Comparison of ENCODE assay signal across 23 mouse cellular contexts in genomic region chr11:76849596-76849995, GRCm38 (mm10). TPM values are rescaled to one million over a fixed set of nuclear protein-coding genes. Genes with fewer than 3 reads are reported as not detected.
A peak's percentile ranks its signal among the peaks of the same experiment; 100 is the strongest.
DNase-seq lines count a peak whose midpoint lies in the region; ATAC-seq and TF ChIP-seq lines count a peak whose summit lies in the region.
"Had no signal": no experiment of that assay in that cellular context is flagged by ENCODE, and none has a peak within 500 bp of the region (broad histone marks: within the 10 kb centered on the region; RNA-seq: fewer than 3 reads in every experiment).

No protein-coding gene starts in this region.

- no peak overlapping the region for H3K4me2 ChIP-seq in intestine, postnatal 0 days (replicated peaks; ENCODE audit: low read depth)
- H3K4me2 ChIP-seq: embryonic facial prominence, embryonic 15.5 days; intestine, embryonic 15.5 days; limb, embryonic 15.5 days; lung, embryonic 14.5 days; neural tube, embryonic 15.5 days had no signal

- no peak overlapping the region for H3K9ac ChIP-seq in intestine, postnatal 0 days (ENCODE audit: low read depth, low read length)
- H3K9ac ChIP-seq: embryonic facial prominence, embryonic 15.5 days; intestine, embryonic 15.5 days; limb, embryonic 15.5 days; lung, embryonic 14.5 days; neural tube, embryonic 15.5 days had no signal

- no peak for TF ChIP-seq CTCF in intestine, postnatal 0 days (IDR thresholded peaks at IDR 0.05; ENCODE audit: low read depth)

- intact Hi-C loops in left cerebral cortex, postnatal 25 days (cut with DNase I), result no loop called here

- no peaks in the 10 kb centered on the region for H3K4me1 ChIP-seq in intestine, postnatal 0 days (replicated peaks; ENCODE audit: control insufficient read depth, insufficient read depth, low read length)

- H3K27ac ChIP-seq in intestine, postnatal 0 days (ENCODE audit: low read depth, low read length), result no peak overlapping the region
- H3K27ac ChIP-seq: embryonic facial prominence, embryonic 15.5 days; heart, embryonic 10.5 days; intestine, embryonic 15.5 days; limb, embryonic 15.5 days; neural tube, embryonic 15.5 days had no signal

- H3K9me3 ChIP-seq in intestine, postnatal 0 days (ENCODE audit: control insufficient read depth), result no peaks in the 10 kb centered on the region
- H3K9me3 ChIP-seq: embryonic facial prominence, embryonic 15.5 days; heart, embryonic 10.5 days; intestine, embryonic 15.5 days; limb, embryonic 15.5 days; neural tube, embryonic 15.5 days had no signal

- peak; percentile 26 for DNase-seq in embryo, embryonic 10.5 days (ENCODE audit: low spot score)
- DNase-seq in embryo, embryonic 11 days, result no peak
- DNase-seq in left cerebral cortex, postnatal 25 days (ENCODE audit: low spot score in 2 of 2), result peak; percentile 1
- DNase-seq in left cerebral cortex, adult 18-20 months (ENCODE audit: low spot score in 2 of 2), result no peak
- DNase-seq in Muller cell, postnatal 12 days (ENCODE audit: inconsistent ontology term), result peak; percentile 86
- peak; percentile 57 for DNase-seq in kidney, adult 9 months
- DNase-seq: B cell, adult 2 months; cerebellum, adult 9-11 months; gastrocnemius, postnatal 14 days; heart, postnatal 4 days; lung, embryonic 14.5 days; right cerebral cortex, postnatal 14 days had no signal

- no peaks in the 10 kb centered on the region for H3K27me3 ChIP-seq in intestine, postnatal 0 days (replicated peaks; ENCODE audit: control insufficient read depth, insufficient read depth, low read length)
- H3K27me3 ChIP-seq: embryonic facial prominence, embryonic 15.5 days; intestine, embryonic 15.5 days; limb, embryonic 15.5 days; neural tube, embryonic 15.5 days had no signal

- no peak for ATAC-seq in intestine, postnatal 0 days
- no peak for ATAC-seq in CD4-positive, CD25-positive, alpha-beta regulatory T cell, adult 4 months
- ATAC-seq: forebrain, embryonic 16.5 days; intestine, embryonic 15.5 days had no signal

- H3K4me3 ChIP-seq in intestine, postnatal 0 days (ENCODE audit: low read depth, low read length), result no peak overlapping the region
- H3K4me3 ChIP-seq: embryonic facial prominence, embryonic 15.5 days; heart, embryonic 10.5 days; intestine, embryonic 15.5 days; limb, embryonic 15.5 days; neural tube, embryonic 15.5 days had no signal

- 58% methylated on average over 2 of the region's 2 CpGs for whole genome bisulfite sequencing in intestine, postnatal 0 days

- H3K36me3 ChIP-seq in intestine, postnatal 0 days (ENCODE audit: control insufficient read depth, insufficient read depth), result no peaks in the 10 kb centered on the region
- H3K36me3 ChIP-seq: embryonic facial prominence, embryonic 15.5 days; heart, embryonic 10.5 days; intestine, embryonic 15.5 days; limb, embryonic 15.5 days; neural tube, embryonic 15.5 days had no signal

RNA-seq across cellular contexts. Expression of gene Cpd, which starts 2.8 kb away (rescaled TPM):
- total RNA-seq in left cerebral cortex, postnatal 25 days (2021), result 10 to 100 TPM; 56.6 to 57.2 TPM
- 10 to 100 TPM; 51.7 to 54.2 TPM for total RNA-seq in left cerebral cortex, adult 18-20 months (2021)
- 10.1 and 11.0 TPM in 2 replicates for polyA plus RNA-seq in intestine, postnatal 0 days (2015; fragmentation: Nextera tagmentation; extraction: Ambion mirVana)
- polyA plus RNA-seq in CD4-positive, CD25-positive, alpha-beta regulatory T cell, adult 4 months (2017; shearing (Covaris generic)), result 1 to 10 TPM; 3.5 to 4.0 TPM

RNA-seq across cellular contexts. Expression of gene Tmigd1, which starts 52.4 kb away (rescaled TPM):
- total RNA-seq in left cerebral cortex, postnatal 25 days (2021), result not detected
- not detected for total RNA-seq in left cerebral cortex, adult 18-20 months (2021)
- 55.0 and 64.1 TPM in 2 replicates for polyA plus RNA-seq in intestine, postnatal 0 days (2015; fragmentation: Nextera tagmentation; extraction: Ambion mirVana)
- polyA plus RNA-seq in CD4-positive, CD25-positive, alpha-beta regulatory T cell, adult 4 months (2017; shearing (Covaris generic)), result under 1 TPM in 1 of 2 experiments, not detected in 1; 0.65 TPM
- total RNA-seq: ES-E14; left cerebral cortex, adult 8-10 months; megakaryocyte, adult 5-6 weeks had no signal
- polyA plus RNA-seq: forebrain, embryonic 16.5 days; neural tube, embryonic 15.5 days had no signal

Comparison
In these comparisons a context has a peak if more than half of its experiments do, and no peak if none do; other contexts are left out.
1. DNase-seq: peak in embryo, embryonic 10.5 days (single experiment), left cerebral cortex, postnatal 25 days (2 of 2), Muller cell, postnatal 12 days (single experiment) and kidney, adult 9 months (single experiment); none in embryo, embryonic 11 days (single experiment) and left cerebral cortex, adult 18-20 months (0 of 2).